In the genomic region with DNA sequence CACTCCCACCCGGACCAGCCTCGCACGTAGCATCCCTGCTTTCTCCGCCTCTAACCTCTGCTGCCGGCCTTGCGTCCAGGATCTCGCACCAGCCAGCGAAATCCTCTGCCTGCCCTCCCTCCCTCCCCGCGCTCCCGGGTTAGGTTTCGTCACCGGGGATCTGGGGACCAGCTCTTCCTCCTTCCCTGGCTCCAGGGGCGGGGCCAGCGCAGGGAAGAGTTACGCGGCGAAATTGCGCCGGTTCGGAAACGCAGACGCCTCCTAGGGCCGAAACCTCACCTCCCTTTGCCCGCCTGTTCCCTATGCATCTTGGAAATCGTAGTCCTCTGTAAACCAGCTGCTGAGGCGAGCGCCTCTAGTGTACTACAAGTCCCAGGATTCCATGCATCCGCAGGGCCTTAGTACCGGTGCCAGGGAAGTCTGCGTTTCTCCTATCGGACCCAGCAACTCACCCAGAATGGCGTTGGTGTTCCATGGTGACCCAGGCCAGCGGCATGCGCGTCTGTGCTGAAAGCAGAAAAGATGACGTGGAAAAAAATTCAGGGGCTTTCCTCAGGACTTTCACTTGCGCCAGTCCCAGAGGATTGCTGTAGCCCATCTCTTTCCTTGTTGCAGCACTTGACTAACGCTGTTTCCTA, we compare ENCODE assay signal across 8 mouse cellular contexts. TPM values are rescaled to one million over a fixed set of nuclear protein-coding genes. Genes with fewer than 3 reads are reported as not detected.
DNase-seq lines count a peak whose midpoint lies in the region; ATAC-seq and TF ChIP-seq lines count a peak whose summit lies in the region.

Gene Eml6, minus strand, starts transcription at position 199 of the 638 bp plus-strand sequence.

- no peaks in the 10 kb centered on the region for H3K9me3 ChIP-seq in ES-E14 (ENCODE audit: control insufficient read depth, insufficient read depth, low read depth, low read length)
- no peaks in the 10 kb centered on the region for H3K9me3 ChIP-seq in forebrain, postnatal 0 days (ENCODE audit: low read length)
- no peaks in the 10 kb centered on the region for H3K9me3 ChIP-seq in neural tube, embryonic 14.5 days (ENCODE audit: control insufficient read depth, low read length)

- H3K9ac ChIP-seq in ES-E14 (ENCODE audit: insufficient read depth, low read depth, low read length, poor library complexity, severe bottlenecking) = peak within 1 kb of the TSS; percentile 70
- H3K9ac ChIP-seq in forebrain, postnatal 0 days = peak within 1 kb of the TSS; percentile 67
- H3K9ac ChIP-seq in neural tube, embryonic 14.5 days (replicated peaks; ENCODE audit: low read depth, low read length) = peak within 1 kb of the TSS; percentile 72

- TF ChIP-seq CTCF in forebrain, postnatal 0 days (IDR thresholded peaks at IDR 0.05; ENCODE audit: low read depth) = peak; percentile 75

- in situ Hi-C loops in ES-E14 (cut with MboI; ENCODE audit: low sequenced_read_pairs in 2 of 2, unreplicated experiment in 2 of 2) = no loop called here

- no peaks in the 10 kb centered on the region for H3K27me3 ChIP-seq in forebrain, postnatal 0 days (ENCODE audit: insufficient read depth, low read length)
- H3K27me3 ChIP-seq in neural tube, embryonic 14.5 days (ENCODE audit: control insufficient read depth, insufficient read depth, low read length) = no peaks in the 10 kb centered on the region

- ATAC-seq in forebrain, postnatal 0 days = peak; percentile 99
- peak; percentile 99 for ATAC-seq in neural tube, embryonic 14.5 days (ENCODE audit: low read depth)

- H3K36me3 ChIP-seq in ES-E14 (ENCODE audit: control insufficient read depth, insufficient read depth, low read length, poor library complexity, severe bottlenecking) = no peaks in the 10 kb centered on the region
- no peaks in the 10 kb centered on the region for H3K36me3 ChIP-seq in forebrain, postnatal 0 days (ENCODE audit: insufficient read depth)
- H3K36me3 ChIP-seq in neural tube, embryonic 14.5 days (ENCODE audit: control insufficient read depth, insufficient read depth, low read length) = no peaks in the 10 kb centered on the region

- under 1% methylated on average over 39 of the region's 39 CpGs for WGBS in forebrain, postnatal 0 days
- under 1% methylated on average over 38 of the region's 39 CpGs for WGBS in neural tube, embryonic 14.5 days

- intact Hi-C loops in heart, postnatal 36 days (cut with DNase I) = loop anchor here (5.0 to 10.0 kb wide), 2 partner anchors 199 to 746 kb away; partner anchors contain the start of gene Psme4

- peak within 1 kb of the TSS; percentile 73 to 89 for H3K4me3 ChIP-seq in ES-E14 (ENCODE audit: insufficient read depth in 1 of 2, low read depth in 1 of 2, low read length in 2 of 2, poor library complexity in 1 of 2, severe bottlenecking in 1 of 2)
- peak within 1 kb of the TSS; percentile 68 for H3K4me3 ChIP-seq in forebrain, postnatal 0 days (ENCODE audit: low read depth, low read length)
- peak within 1 kb of the TSS; percentile 65 for H3K4me3 ChIP-seq in neural tube, embryonic 14.5 days (ENCODE audit: low read depth, low read length)

- peak; percentile 95 for DNase-seq in ES-E14 (ENCODE audit: low read depth, low spot score)
- DNase-seq in cerebellum, adult 11-12 months = peak; percentile 99
- DNase-seq in forebrain, postnatal 0 days = peak; percentile 96
- peak; percentile 91 to 92 for DNase-seq in heart, postnatal 36 days
- peak; percentile 96 to 98 for DNase-seq in layer of hippocampus, adult 18-20 months (ENCODE audit: low spot score in 2 of 2)
- DNase-seq in lung, adult 18-20 months = peak; percentile 99
- DNase-seq in testis, postnatal 10 days (ENCODE audit: low spot score) = peak; percentile 92

- H3K27ac ChIP-seq in ES-E14 (ENCODE audit: insufficient read depth, low read depth, low read length, poor library complexity, severe bottlenecking) = no peak within 1 kb of the TSS
- peak within 1 kb of the TSS; percentile 76 for H3K27ac ChIP-seq in forebrain, postnatal 0 days (ENCODE audit: low read depth, low read length)
- H3K27ac ChIP-seq in neural tube, embryonic 14.5 days (ENCODE audit: low read depth, low read length) = peak within 1 kb of the TSS; percentile 88

- peaks cover 0 to 2% of the 10 kb centered on the region in 2 experiments; a peak in 1 of 4 replicates for H3K4me1 ChIP-seq in ES-E14 (ENCODE audit: control insufficient read depth in 2 of 2, insufficient read depth in 2 of 2, low read length in 2 of 2, poor library complexity in 1 of 2)
- no peaks in the 10 kb centered on the region for H3K4me1 ChIP-seq in forebrain, postnatal 0 days (ENCODE audit: insufficient read depth)
- peaks cover 8% of the 10 kb centered on the region; the same call in 1 of the 2 replicates for H3K4me1 ChIP-seq in neural tube, embryonic 14.5 days (ENCODE audit: control insufficient read depth, insufficient read depth, low read length)

- H3K4me2 ChIP-seq in forebrain, postnatal 0 days (ENCODE audit: low read depth) = peak within 1 kb of the TSS; percentile 98
- peak within 1 kb of the TSS; percentile 96 for H3K4me2 ChIP-seq in neural tube, embryonic 14.5 days (ENCODE audit: low read depth, low read length)

TF ChIP-seq in ES-E14, 5 proteins besides CTCF, POLR2A, EP300 and RAD21:
- TF ChIP-seq HCFC1 (IDR thresholded peaks at IDR 0.05; ENCODE audit: borderline replicate concordance, insufficient read depth, low read length) (peak; percentile 96), CHD2 (IDR thresholded peaks at IDR 0.05; ENCODE audit: low read depth, low read length) (no peak)

RNA-seq across cellular contexts. Expression of gene Eml6, which starts in this region (rescaled TPM):
- total RNA-seq in ES-E14 (2012; rRNA removed) = 0.80 and 0.90 TPM in 2 replicates
- 11.0 and 24.2 TPM in 2 replicates for total RNA-seq in forebrain, postnatal 0 days (2014; rRNA removed)
- polyA plus RNA-seq in forebrain, postnatal 0 days (2015; fragmentation: Nextera tagmentation; extraction: Ambion mirVana) = 1.1 and 2.7 TPM in 2 replicates
- total RNA-seq in heart, postnatal 36 days (2021) = 1 to 10 TPM; 2.4 to 2.7 TPM
- 10 to 100 TPM; 22.2 to 22.9 TPM for total RNA-seq in layer of hippocampus, adult 18-20 months (2021)
- 10.3 and 11.3 TPM in 2 replicates for polyA plus RNA-seq in neural tube, embryonic 14.5 days (2014; fragmentation: Nextera tagmentation; extraction: Ambion mirVana)

Comparison
In these comparisons a context has a peak if more than half of its experiments do, and no peak if none do; other contexts are left out.
1. Peak in DNase-seq, H3K4me3 ChIP-seq and H3K9ac ChIP-seq in ES-E14; RNA of the gene not detected or under 1 TPM.